Mouse (Mus musculus) neural tube, embryonic 11.5 days (tissue): ENCODE measurements at regions not wholly inside any gene's neighbourhood (a gene's known extent, or its start where the extent isn't known, plus 50 kb on each side); places are given as distances from the start of the nearest gene placed in this dataset.
A peak's percentile ranks its signal among the peaks of the same experiment; 100 is the strongest.

Experiments used
- ATAC-seq: fragments of 200-750 bp; cut with Nextera tagmentation; 2 replicates; pipeline ENCODE4 v1.8.0; 2017; ENCODE audit warnings: moderate number of reproducible peaks, mild to moderate bottlenecking, moderate TSS enrichment, moderate library complexity; ENCODE audit not compliant: insufficient read depth, low FRiP score, low TSS enrichment
- DNase-seq: peaks from one replicate; pipeline ENCODE4 v3.0.0-alpha.2; 2015; ENCODE audit warnings: low spot score
- H3K27ac ChIP-seq: fragments of 300-500 bp; sonication (generic); 2 replicates; pipeline ENCODE4 v1.5.1; 2014; ENCODE audit warnings: low read depth, mild to moderate bottlenecking, low read length
- H3K27me3 ChIP-seq: fragments of 300-500 bp; sonication (generic); 2 replicates; pipeline ENCODE4 v1.6.1; 2014; ENCODE audit warnings: mild to moderate bottlenecking, low read length, mixed read lengths; ENCODE audit not compliant: control insufficient read depth, insufficient read depth
- H3K36me3 ChIP-seq: fragments of 300-500 bp; sonication (generic); 2 replicates; pipeline ENCODE4 v1.6.1; 2014; ENCODE audit warnings: mild to moderate bottlenecking, low read length, moderate library complexity, mixed read lengths; ENCODE audit not compliant: control insufficient read depth, insufficient read depth
- H3K4me1 ChIP-seq: fragments of 300-500 bp; sonication (generic); 2 replicates; pipeline ENCODE4 v1.6.1; 2014; ENCODE audit warnings: low read length, mixed read lengths; ENCODE audit not compliant: control insufficient read depth, insufficient read depth
- H3K4me2 ChIP-seq: fragments of 300-500 bp; sonication (generic); 2 replicates; pipeline ENCODE4 v1.6.1; 2014; ENCODE audit warnings: low read depth, mild to moderate bottlenecking, moderate library complexity
- H3K4me3 ChIP-seq: fragments of 300-500 bp; sonication (generic); 2 replicates; pipeline ENCODE4 v1.5.1; 2014; ENCODE audit warnings: low read depth, low read length
- H3K9ac ChIP-seq: fragments of 300-500 bp; sonication (generic); 2 replicates; pipeline ENCODE4 v1.6.1; 2014; ENCODE audit warnings: mild to moderate bottlenecking, low read length
- H3K9me3 ChIP-seq: fragments of 300-500 bp; sonication (generic); 2 replicates; pipeline ENCODE4 v1.6.1; 2016; ENCODE audit warnings: low read length; ENCODE audit not compliant: control insufficient read depth
- WGBS: fragments of 180-500 bp; shearing (Covaris S2); extraction: QIAGEN DNeasy Blood & Tissue Kit; methylation state at CpG from one replicate; pipeline ENCODE4 v1.1.7; 2014; 5-methylcytosine and 5-hydroxymethylcytosine counted together

DNA sequence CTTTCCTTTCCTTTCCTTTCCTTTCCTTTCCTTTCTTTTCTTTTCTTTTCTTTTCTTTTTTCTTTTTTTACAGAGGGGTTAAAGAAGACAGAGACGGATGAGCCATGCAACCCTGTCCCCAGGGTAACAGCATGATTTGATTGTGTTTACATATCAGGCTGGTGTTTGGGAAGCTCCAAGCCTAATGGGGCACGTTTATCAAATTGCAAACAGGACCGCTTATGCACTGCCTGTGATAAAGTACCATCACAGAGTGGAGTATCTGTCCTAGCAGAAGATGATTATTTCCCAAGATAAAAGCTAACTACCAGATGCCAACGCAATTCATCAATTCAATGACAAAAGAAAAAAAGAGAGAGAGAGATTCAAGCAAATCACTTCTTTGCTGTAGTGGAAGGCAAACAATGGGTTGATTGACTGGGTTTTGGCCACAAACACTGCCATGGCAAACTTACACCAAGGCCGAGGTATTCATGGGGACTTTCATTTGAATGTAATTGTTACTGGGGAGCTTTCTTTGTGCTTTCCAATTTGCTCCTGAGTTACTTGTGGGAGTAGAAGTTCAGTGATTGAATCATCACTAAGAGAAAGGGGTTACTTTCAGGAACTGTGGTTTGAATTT is 1450.1 kb downstream of the Slc22a22 start:
- H3K27ac ChIP-seq: no peak overlapping the region
- H3K4me3 ChIP-seq: no peak overlapping the region
- H3K9me3 ChIP-seq: no peaks in the 10 kb centered on the region
- H3K9ac ChIP-seq: no peak overlapping the region
- H3K27me3 ChIP-seq: no peaks in the 10 kb centered on the region
- H3K36me3 ChIP-seq: no peaks in the 10 kb centered on the region
- no peaks in the 10 kb centered on the region for H3K4me1 ChIP-seq
- no peak overlapping the region for H3K4me2 ChIP-seq
- ATAC-seq (peak; percentile 38), DNase-seq (peak; percentile 27)
- WGBS: 16% methylated on average over 5 of the region's 5 CpGs

GRCm38 (mm10) chr15:56024705-56025104 is 1452.7 kb downstream of the Slc22a22 start:
- 100% methylated on average over 1 of the region's 1 CpGs for WGBS
- no peaks in the 10 kb centered on the region for H3K9me3 ChIP-seq
- DNase-seq: no peak
- H3K4me1 ChIP-seq: no peaks in the 10 kb centered on the region
- no peaks in the 10 kb centered on the region for H3K27me3 ChIP-seq
- H3K4me2 ChIP-seq: no peak overlapping the region
- H3K9ac ChIP-seq: no peak overlapping the region
- no peak overlapping the region for H3K4me3 ChIP-seq
- no peak overlapping the region for H3K27ac ChIP-seq
- no peak for ATAC-seq
- H3K36me3 ChIP-seq: no peaks in the 10 kb centered on the region

DNA sequence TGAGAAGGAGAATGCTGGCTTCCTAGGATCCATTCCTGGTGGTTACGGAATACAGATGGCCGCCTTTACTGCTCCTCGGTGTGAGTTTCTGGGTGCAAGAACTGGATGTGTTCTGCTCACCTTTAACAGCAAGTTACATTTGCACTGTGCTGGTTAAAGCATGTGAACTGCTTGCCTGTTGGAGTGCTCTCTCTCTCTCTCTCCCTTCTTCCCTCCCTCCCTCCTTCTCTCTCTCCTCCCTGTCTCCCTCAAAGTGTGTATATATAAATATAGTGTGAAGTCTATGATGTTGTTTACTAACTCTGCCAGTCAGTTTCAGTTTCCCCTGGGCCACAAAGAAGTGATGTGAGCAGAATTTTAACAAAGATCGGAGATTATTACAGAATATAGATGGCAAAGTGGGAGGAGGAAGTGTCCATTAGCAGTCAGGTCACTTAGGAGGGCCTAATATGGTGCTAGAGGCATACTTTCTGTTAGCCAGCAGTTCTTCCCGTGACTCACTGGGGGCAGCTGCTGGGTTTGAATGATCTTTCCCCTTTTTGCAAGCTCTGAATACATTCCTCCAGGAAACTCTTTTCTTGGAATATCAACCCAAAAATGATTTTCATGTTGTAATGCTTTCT is 1453.5 kb downstream of the Slc22a22 start:
- no peaks in the 10 kb centered on the region for H3K9me3 ChIP-seq
- no peaks in the 10 kb centered on the region for H3K27me3 ChIP-seq
- no peaks in the 10 kb centered on the region for H3K36me3 ChIP-seq
- H3K4me3 ChIP-seq: no peak overlapping the region
- DNase-seq (no peak), ATAC-seq (no peak)
- H3K4me2 ChIP-seq: no peak overlapping the region
- no peaks in the 10 kb centered on the region for H3K4me1 ChIP-seq
- no peak overlapping the region for H3K9ac ChIP-seq
- 86% methylated on average over 5 of the region's 5 CpGs for WGBS
- H3K27ac ChIP-seq: no peak overlapping the region

GRCm38 (mm10) chr15:56022315-56022714 is 1455.1 kb downstream of the Slc22a22 start:
- Histone ChIP-seq H3K4me1 (no peaks in the 10 kb centered on the region), H3K27me3 (no peaks in the 10 kb centered on the region), H3K27ac (no peak overlapping the region), H3K9ac (no peak overlapping the region), H3K4me3 (no peak overlapping the region), H3K9me3 (no peaks in the 10 kb centered on the region), H3K36me3 (no peaks in the 10 kb centered on the region), H3K4me2 (no peak overlapping the region)
- DNase-seq (no peak), ATAC-seq (no peak)
- WGBS: 88% methylated on average over 4 of the region's 4 CpGs

DNA sequence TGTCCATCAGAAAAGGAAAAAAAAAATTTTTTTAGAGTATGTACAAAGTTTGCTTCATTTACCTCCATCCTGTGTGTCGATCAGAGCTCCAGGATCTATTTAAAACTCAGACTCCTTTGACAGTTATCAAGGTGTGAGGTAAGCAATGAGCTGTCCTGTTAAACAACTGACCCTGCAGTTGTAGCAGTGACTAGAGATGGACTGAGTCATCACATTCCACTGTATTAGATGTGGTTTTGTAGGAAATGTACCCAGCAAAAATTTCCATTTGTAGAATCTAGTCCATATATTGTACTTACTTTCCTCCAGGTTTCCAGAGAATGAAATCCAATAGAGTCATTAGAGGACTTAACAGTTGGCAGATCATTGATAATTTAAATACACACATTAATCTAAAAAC is 1459.3 kb downstream of the Slc22a22 start:
- 79% methylated on average over 1 of the region's 1 CpGs for WGBS
- Histone ChIP-seq H3K27ac (no peak overlapping the region), H3K36me3 (no peaks in the 10 kb centered on the region)

DNA sequence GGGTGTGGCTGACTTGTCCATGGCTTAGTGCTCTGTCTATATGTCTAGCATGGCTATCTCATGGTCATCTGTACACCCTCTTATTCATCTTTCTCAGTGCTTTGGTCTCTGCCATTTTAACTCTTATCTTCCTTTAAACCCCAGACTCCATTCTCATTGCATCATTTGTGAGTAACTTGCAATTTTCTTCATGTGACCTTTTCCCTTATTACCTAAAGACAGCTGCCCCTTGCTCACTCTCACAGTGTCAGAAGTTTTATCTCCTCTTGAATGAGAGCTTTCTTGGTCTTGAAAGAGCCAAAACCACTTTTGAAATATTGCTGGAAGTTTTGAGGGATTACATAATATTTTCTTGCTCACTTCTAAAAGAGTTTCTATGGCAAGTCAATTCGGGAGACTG is 1459.9 kb downstream of the Slc22a22 start:
- no peak overlapping the region for H3K4me2 ChIP-seq
- H3K27me3 ChIP-seq: no peaks in the 10 kb centered on the region
- no peak for DNase-seq
- WGBS: 93% methylated on average over 1 of the region's 1 CpGs
- no peak overlapping the region for H3K9ac ChIP-seq
- H3K36me3 ChIP-seq: no peaks in the 10 kb centered on the region
- no peaks in the 10 kb centered on the region for H3K4me1 ChIP-seq
- no peak for ATAC-seq
- H3K9me3 ChIP-seq: no peaks in the 10 kb centered on the region
- no peak overlapping the region for H3K27ac ChIP-seq
- no peak overlapping the region for H3K4me3 ChIP-seq

More for the DNA sequence above, 1459.3 kb downstream of the Slc22a22 start:
- no peak overlapping the region for H3K9ac ChIP-seq
- DNase-seq: no peak
- no peak for ATAC-seq
- no peak overlapping the region for H3K4me2 ChIP-seq
- no peaks in the 10 kb centered on the region for H3K9me3 ChIP-seq
- H3K4me1 ChIP-seq: no peaks in the 10 kb centered on the region
- no peak overlapping the region for H3K4me3 ChIP-seq
- H3K27me3 ChIP-seq: no peaks in the 10 kb centered on the region

DNA sequence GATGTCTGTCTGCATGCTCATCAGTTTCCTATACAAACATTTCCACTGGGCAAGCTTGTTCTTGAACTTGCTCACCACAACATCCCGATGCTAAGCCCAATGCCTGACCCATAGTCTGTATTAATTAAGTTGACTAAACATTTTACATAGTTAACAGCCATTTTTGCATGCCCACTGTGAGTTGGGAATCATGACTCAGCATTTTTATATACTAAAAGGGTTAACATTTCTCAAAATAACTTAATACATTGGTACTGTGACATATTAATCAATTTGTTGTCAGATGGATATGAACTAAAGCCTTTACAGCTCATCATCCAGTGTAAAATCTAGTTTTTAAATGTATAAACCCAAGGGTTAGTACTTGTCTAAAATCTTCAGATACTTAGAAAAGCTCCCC is 1461.4 kb downstream of the Slc22a22 start:
- no peak for ATAC-seq
- Histone ChIP-seq H3K9ac (no peak overlapping the region), H3K4me2 (no peak overlapping the region), H3K4me1 (no peaks in the 10 kb centered on the region), H3K36me3 (no peaks in the 10 kb centered on the region), H3K27me3 (no peaks in the 10 kb centered on the region), H3K27ac (no peak overlapping the region), H3K9me3 (no peaks in the 10 kb centered on the region), H3K4me3 (no peak overlapping the region)
- WGBS: 87% methylated on average over 1 of the region's 1 CpGs
- no peak for DNase-seq

DNA sequence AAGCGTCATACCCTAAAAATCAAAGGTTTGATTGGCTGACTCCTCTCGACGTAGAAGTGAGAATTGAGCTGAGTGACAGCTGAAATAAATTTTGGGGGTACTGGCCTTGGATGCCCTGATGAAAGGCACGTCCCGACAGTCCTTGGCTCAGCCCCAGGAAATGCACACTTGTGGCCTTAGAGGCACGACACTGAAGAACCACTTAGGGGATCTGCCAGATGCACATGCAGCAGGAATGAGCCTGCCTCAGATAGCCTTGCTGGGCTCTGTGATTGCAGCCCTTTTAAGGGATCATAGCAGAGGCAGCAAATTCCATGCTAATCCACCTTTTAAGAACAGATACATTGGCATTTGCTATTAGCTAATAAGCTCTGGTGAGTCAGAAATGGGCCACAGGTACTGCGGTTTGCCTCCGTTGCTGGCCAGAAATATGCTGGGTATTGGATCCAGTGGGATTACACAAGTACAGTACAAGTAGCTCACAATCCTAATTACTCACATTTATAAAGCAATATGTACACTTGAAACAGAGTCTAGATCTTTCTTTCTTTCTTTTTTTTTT is 1463.3 kb downstream of the Slc22a22 start:
- no peak overlapping the region for H3K4me2 ChIP-seq

DNA sequence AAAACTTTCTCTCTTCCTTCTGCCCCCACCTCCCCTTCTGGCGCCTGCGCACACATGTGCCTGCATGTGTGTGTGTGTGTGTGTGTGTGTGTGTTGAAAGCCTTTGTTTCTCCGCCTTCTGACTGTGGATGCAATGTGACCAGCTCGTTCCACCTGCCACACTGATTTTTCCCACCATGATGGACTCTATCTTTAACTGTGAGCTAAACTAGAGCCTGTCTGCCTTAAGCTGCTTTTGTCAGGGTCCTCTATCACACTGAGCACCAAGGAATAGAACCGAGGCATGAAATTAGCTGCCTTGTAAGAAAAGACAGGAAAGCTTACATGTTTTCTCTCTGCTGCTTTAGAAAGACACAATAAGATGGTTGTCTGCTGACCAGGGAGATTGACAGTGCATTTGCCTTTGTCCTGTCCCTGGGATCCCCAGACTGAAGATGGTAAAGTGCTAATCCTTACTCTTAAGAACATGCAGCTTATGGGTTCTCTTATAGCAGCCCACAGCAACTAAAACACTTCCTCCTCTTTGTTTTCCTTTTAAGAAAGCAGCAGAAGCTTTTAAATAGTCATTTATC is 1468.7 kb downstream of the Slc22a22 start:
- Histone ChIP-seq H3K9ac (no peak overlapping the region), H3K4me2 (no peak overlapping the region), H3K36me3 (no peaks in the 10 kb centered on the region), H3K27ac (no peak overlapping the region), H3K4me1 (no peaks in the 10 kb centered on the region), H3K27me3 (no peaks in the 10 kb centered on the region), H3K4me3 (no peak overlapping the region), H3K9me3 (no peaks in the 10 kb centered on the region)
- ATAC-seq (no peak), DNase-seq (no peak)
- 82% methylated on average over 5 of the region's 5 CpGs for WGBS

More for the DNA sequence above, 1463.3 kb downstream of the Slc22a22 start:
- Histone ChIP-seq H3K36me3 (no peaks in the 10 kb centered on the region), H3K9me3 (no peaks in the 10 kb centered on the region), H3K4me3 (no peak overlapping the region), H3K9ac (no peak overlapping the region), H3K4me1 (no peaks in the 10 kb centered on the region), H3K27me3 (no peaks in the 10 kb centered on the region), H3K27ac (no peak overlapping the region)
- DNase-seq (no peak), ATAC-seq (no peak)
- 82% methylated on average over 8 of the region's 8 CpGs for WGBS
